Mouse (Mus musculus) cerebellum, postnatal 36 days (tissue): ENCODE measurements around the gene Cfp.

Experiments
- DNase-seq, 2 experiments: peaks; one replicate each; pipeline ENCODE4 v3.0.0; 2021 to 2022; ENCODE audit warnings: mixed read lengths in 2 of 2

Cfp gene

GRCm38 (mm10) chrX:20931364-20931763 lies at the start of gene Cfp:
Gene Cfp (minus strand): TSS chrX:20931555.
- DNase-seq: no peak

GRCm38 (mm10) chrX:20980901-20981300 lies 49.5 kb upstream of the Cfp start:
- DNase-seq: no peak

- peak; percentile 87 to 89 for DNase-seq
Measured at GRCm38 (mm10) chrX:20961477-20962378, 30.4 kb upstream of the Cfp start, which contains the start of gene Uxt. Gene Uxt (minus strand): TSS chrX:20962017.

- peak; percentile 75 to 77 for DNase-seq
Measured at GRCm38 (mm10) chrX:20950191-20950880, 19.0 kb upstream of the Cfp start, which contains the start of gene Elk1. Gene Elk1 (minus strand): TSS chrX:20950608.

GRCm38 (mm10) chrX:20946055-20946454 lies 14.7 kb upstream of the Cfp start:
- peak; percentile 66 to 69 for DNase-seq

- DNase-seq: no peak
Measured at GRCm38 (mm10) chrX:20931963-20932362, 608 bp upstream of the Cfp start.

GRCm38 (mm10) chrX:20929859-20930258 lies 1.5 kb downstream of the Cfp start:
- DNase-seq: no peak

- no peak for DNase-seq
Measured at GRCm38 (mm10) chrX:20924976-20925375, 6.4 kb downstream of the Cfp start.

- no peak for DNase-seq
Measured at GRCm38 (mm10) chrX:20923506-20923905, 7.8 kb downstream of the Cfp start.

GRCm38 (mm10) chrX:20921366-20921765 lies 10.0 kb downstream of the Cfp start:
- no peak for DNase-seq

GRCm38 (mm10) chrX:20920844-20921364 lies 10.5 kb downstream of the Cfp start, which contains the start of gene Syn1:
Gene Syn1 (minus strand): TSS chrX:20921004.
- peak; percentile 83 to 88 for DNase-seq

GRCm38 (mm10) chrX:20920249-20920843 lies 11.0 kb downstream of the Cfp start:
- no peak for DNase-seq

- DNase-seq: no peak
Measured at GRCm38 (mm10) chrX:20915075-20915474, 16.3 kb downstream of the Cfp start.

GRCm38 (mm10) chrX:20913726-20914125 lies 17.6 kb downstream of the Cfp start:
- no peak for DNase-seq

- no peak for DNase-seq
Measured at GRCm38 (mm10) chrX:20910074-20910473, 21.3 kb downstream of the Cfp start.
